Mouse (Mus musculus) CD4-positive helper T cell, adult 2 months (primary cell): Measurements from ENCODE around the gene Tmem123.

Experiments used
- DNase-seq: peaks from one replicate; pipeline ENCODE4 v3.0.0-alpha.2; 2012; ENCODE audit warnings: low read depth, missing footprints, low spot score

Tmem123 gene

DNA sequence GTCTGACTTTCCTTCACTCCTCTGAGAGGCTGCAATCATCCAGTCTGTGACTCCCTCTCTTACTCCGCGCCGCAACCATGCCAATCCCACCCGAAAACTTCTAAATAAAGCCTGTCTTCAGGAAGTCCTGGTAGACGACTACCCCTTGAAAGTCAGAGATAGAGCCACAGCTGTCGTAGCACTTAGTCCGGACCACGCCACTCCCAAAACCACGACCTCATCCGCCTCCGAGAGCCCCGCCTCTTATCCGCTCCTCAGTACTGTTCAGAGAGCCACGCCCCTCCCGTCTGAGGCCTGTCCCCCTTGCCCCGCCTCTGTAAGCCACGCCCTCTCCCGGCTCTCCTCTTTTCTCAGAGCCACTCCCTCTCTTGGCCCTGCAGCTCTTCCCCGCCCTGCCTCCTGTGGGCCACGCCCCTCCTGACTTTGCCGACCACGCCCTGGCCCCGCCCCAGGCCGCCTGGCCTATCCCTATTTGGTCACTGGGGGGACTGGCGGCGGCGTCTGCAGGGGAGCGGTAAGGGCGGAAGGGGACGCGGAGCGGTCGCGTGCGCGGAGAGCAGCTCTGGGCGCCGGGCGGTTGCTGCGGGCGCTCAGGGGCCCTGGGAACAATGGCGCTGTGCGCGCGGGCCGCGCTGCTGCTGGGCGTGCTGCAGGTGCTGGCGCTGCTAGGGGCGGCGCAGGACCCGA lies at the start of gene Tmem123:
TSS of gene Tmem123 (plus strand) at position 428 of the 687 bp plus-strand sequence.
- DNase-seq = peak; percentile 100

DNA sequence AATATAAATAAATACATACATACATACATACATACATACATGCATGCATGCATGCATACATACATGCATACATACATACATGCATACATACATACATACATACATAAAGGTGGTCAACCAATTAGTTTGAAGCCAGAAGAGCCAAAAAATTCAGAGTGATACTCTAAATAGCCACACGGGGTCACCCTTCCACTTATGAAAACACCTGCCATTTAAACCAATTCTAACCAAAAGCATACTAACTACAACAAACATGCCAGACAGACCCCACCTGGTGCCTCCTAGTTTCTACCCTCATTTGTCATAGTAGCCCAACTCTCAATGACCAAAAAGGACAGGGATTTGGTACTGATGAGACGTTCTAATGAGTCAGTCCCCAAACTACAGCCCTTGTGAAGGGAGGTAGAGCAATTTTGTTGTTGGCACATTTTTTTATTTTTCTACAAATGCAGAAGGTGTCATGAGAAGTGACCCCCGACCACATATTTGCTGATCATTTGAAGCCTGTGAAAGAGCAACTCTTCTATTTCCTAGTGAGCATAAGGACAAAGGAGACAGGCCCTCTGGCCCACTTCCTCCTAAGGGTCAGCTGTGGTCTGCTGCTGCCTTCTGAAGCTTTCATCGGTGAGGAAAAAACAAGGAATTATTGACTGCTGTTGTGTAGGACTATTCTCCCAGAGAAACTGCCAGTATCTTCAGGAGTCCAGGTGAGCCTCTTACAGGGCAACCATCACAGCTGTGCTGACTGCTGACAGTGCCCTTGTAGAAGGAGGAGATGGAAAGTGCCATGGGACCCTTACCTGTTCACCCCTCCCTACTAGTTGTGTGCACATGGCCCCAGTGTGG lies 49.6 kb upstream of the Tmem123 start:
- peak; percentile 71 for DNase-seq

DNA sequence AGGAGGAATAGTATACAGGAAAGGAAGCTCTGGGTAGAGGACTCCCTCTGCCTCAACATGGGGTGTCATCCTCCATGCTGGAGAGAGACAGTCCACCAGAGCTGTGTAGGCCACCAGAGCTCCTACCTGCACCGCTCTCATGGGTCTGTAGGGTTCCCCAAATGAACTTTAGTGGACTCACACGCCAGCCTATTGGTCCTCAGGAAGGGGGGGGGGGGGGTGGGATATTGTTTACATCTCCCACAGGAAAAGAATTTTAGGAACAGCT lies 49.0 kb upstream of the Tmem123 start:
- DNase-seq = no peak

DNA sequence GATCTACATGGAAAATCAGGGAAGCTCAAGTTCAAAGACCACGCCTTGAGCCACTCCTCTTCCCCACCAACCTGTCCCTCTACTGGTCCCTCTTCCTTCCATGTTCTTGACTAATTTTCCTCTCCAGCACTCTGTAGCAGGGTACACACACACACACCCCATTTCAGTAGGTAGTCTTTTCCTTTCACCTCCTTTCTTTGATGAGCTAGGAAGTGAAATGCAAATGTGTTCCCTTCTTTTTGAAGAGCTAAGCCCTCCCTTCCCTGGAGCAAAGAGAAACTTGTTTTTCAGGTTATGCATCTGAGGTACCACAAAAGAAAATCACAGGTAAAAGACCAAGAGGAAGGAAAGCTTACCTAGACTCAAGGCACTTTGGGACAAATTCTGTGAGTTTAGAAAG lies 42.3 kb upstream of the Tmem123 start:
- no peak for DNase-seq

DNA sequence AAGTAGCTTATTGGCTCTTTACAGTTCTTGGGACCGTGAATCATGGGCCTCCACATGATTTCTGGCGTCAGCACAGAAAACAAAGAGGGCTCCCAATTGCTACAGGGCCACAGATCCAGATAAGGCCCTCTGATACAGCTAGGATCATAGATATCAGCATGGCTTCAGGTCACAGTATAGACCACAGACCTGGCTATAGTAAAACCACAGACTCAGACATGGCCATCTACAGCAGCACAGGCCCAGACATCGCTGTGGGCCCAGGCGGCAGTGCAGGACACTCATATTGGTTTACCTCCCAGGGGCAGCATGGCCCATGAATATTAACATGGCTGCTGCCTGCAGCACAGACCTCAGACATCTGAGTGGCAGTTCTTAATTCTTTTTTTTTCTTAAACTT lies 34.8 kb upstream of the Tmem123 start:
- DNase-seq = no peak

DNA sequence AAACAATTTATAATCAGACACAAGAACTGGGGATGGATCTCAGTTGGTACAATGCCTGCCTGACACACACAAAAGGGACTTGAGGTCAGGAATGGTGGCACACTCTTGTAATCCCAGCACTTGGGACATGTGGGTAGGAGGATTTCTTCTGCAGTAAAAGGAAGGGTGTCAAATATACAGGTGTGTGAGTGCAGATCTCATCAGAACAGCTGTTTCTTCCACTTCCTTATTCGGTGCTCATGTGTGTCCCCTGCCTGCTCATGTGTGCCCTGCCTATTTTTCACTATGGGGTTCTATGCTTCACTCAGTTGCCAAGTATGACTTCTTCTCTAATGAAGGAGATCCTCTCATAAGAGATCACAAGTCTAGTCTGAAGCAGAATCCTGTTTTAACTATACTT lies 21.1 kb upstream of the Tmem123 start:
- DNase-seq = no peak

DNA sequence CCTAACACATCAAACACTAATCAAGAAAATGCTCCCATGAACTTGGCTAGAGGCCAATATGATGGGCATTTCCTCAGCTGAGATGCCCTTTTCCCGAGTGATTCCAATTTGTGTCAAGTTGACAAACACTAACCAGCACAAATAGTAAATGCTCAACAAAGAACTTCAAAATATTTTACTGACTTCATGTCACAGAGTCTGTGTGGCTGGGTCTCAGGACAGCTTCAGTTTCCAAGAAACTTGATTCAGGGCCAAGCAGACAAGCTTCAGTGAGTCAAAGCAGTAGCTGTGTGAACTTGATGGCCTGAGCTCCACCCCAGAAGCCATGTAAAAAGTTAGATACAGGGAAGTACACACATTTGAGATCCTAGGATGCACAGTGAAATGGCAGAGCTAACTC lies 19.7 kb upstream of the Tmem123 start:
- no peak for DNase-seq

DNA sequence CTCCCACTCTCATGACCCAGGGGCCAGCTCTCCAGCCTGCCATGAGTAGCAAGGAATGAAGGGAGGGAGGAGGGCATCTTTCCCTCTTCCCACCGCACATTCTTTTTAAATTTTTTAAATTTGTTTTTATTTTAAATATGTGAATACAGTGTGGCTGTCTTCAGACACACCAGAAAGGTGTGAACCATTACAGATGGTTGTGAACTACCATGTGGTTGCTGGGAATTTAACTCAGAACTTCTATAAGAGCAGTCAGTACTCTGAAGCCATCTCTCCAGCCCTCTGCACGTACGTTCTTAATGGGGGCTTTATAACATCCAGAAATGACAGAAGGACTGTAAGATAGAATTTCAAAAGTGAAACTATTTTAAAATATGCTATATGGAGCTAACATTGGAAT lies 15.0 kb upstream of the Tmem123 start:
- DNase-seq = no peak

DNA sequence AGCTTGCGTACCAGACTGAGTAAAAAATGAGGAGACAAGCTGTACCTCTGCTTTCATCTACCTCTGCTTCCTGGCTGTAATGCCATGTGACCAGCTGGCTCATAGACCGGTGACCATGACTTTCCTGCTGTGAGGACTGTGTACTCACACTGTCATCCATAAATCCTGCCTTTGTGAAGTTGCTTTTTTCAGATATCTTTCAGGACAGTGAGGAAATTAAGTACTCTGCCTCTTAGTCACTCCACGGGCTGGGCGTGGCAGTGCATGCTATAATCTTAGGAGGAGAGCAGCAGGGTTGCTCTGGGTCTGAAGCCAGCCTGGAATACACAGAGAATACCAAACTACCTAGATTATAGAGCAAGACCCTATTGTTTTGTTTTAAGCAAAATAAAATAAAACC lies 14.3 kb upstream of the Tmem123 start:
- DNase-seq = no peak

DNA sequence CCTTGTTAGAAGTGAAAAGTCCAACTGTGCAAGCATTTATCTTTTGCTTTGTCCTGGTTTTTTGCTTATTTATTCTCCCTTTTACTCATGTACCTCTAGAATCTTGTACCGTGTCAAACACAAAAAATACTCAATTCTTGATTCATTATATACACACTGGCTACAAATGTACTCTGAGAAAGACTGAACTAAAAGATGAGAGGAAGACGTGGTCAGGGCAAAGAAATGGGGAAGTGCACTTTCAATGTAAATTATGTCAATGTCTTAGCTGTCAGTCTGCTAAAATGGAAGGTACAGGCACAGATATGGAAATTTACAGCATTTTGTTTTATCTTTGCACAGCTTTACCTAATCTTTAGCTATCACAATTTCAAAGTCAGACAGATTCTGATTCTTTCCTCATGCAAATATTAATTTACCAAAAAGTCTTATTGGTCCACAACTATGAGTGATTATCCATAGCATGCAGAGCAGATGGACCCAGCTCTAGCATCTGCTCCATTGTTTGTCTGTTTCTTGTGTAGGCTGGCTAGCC lies 7.9 kb upstream of the Tmem123 start:
- no peak for DNase-seq

DNA sequence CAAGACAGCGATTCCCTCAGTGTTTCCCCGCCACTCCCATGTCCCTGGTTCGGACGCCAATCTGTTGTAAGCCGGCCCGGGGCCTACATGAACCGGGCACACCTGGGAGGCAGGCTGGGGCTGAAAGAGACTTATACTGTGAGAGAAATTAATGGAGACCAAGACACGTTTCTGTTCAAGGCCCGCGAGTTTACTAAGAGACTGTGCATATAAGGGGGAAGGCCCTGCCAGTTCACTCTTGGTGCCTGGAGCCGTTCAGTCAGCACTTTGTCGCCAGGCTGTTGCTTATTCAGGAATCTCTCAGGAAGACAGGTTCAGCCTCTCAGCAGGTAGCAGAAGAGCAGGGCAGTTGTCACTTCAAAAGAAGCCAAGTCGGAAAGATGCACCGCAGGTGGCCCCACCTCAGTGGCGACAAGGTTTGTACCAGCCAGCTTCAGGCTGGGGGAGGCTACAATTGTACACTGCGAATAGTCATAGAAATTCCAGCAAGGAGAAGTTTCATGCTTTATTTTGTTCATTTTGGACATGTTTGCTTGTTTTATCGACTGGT lies 1.9 kb upstream of the Tmem123 start:
- no peak for DNase-seq

DNA sequence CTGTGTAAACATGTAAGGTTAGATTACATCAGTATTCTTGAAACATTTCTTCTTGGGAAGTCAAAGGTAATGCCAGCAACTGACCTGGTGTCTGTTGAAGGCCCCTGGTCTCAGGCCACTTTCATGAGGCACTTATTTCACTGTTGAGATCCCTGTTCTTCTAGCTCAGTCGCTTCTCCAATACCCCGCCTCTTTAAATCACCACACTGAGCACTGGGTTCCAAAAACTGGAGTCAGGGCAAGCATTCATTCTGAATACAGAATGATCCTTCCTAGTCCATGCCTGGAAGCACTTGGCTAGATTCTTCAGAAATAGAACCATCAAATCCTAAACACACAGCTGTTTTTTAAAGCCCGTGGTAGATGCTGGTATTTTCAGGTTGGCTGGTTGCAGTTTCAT lies 1.1 kb upstream of the Tmem123 start:
- peak; percentile 6 for DNase-seq

DNA sequence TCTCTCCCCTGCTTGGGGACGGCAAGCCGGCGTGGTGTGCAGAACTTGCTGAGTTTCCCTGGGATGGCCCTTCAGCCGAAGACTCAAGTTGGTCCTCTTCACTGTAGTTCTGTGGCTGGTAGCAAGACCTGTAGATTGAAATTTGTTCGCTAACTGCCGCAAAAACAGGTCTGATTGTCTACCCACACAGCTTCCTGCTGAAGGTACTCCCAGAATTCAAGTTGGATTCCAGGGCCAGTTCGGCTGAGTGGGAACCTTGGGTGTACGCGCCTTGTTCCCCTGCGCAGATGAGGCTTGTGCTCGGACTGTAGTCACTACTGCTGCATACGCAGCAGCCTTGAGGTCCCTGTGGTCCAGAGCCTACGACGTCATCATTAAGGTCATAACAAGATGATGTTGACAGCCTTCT lies 626 bp downstream of the Tmem123 start:
- DNase-seq = peak; percentile 84

DNA sequence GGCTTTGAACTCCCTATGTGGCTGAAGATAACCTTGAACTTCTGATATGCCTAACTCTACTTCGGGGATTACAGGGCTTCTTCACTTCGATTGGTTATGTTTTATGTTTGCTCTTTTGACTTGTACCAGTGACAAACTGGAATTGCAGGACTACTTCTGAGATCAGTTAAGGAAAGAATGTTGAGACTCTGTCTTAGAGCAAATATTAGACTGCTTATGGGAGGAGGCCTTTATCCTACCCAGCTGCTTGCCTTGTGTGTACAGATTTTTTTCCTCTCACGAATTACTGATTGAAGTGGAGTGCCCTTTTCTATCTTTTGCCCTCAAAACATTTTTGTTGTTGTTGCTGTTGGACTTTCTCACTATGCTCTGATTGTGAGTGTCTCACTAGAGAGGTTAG lies 1.4 kb downstream of the Tmem123 start:
- no peak for DNase-seq

DNA sequence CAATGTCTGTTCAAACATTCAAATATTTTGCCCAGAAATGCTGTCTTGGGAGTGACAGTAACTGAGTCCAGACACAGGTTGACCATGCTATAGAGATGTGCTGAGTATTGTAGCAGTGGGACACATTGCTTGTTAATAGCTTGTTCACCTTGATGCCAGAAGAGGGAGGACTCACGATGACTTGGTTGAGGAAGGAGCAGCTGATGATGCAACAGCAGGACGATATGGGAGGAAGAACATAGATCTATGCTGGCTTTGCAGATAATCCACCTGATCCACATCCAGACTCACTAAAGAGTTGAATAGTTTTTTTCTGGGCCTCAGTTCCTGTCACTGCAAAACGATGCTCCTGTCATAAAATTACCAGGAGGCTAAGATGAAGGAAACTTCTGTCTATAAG lies 2.7 kb downstream of the Tmem123 start:
- peak; percentile 10 for DNase-seq

DNA sequence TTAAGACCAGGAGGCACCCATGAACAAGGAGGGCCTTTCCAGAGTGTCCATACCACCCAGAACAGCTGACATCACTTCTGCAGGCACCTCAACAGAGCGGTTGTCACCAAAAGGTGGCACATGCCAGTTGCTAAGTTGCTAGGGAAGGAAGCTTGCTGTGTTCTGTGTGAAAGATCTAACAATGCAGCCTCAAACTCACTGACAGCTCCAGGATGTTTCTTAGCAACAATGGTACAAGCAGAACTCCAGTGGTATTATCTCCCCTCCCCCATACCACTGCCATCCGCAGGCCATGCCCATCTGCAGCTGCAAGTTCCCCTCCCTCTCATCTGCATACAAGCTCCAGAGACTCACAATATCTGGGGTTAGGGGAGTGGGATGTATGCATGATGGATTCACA lies 3.7 kb downstream of the Tmem123 start:
- peak; percentile 51 for DNase-seq

DNA sequence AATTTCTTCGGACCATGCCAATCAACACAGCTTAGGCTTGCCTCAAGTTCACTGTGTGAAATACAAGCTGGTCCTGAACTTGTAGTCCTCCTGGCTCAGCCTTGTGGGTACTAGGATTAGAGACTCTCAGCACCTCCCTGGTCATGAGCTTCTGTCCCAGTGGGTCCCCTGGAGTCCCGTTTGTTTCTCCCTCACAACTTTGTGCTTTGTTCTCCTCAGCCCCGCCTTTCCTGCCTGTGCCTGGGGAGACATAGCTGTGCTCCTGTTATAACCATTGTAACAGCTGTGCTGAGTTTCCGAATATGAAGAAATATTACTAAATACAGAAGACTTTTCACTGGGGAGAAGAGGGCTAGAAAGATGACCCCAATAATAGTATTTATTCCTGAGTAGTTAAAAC lies 5.2 kb downstream of the Tmem123 start:
- no peak for DNase-seq

DNA sequence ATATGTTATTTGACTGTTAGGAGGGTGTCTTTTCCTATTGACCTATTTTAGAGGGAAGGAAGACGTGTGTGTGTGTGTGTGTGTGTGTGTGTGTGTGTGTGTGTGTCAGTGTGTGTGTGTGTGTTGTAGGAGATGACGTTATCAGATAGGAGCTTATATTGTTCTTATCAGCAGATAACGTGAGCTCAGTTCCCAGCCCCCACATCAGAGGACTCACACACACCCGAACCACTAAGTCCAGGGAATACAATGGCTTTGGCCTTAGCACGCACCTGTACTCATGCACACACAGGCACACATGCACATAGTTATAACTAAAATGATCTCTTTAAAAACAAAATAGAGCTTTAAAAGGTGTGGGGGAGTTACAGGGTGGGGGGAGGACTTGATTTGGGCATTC lies 5.7 kb downstream of the Tmem123 start:
- DNase-seq = no peak

DNA sequence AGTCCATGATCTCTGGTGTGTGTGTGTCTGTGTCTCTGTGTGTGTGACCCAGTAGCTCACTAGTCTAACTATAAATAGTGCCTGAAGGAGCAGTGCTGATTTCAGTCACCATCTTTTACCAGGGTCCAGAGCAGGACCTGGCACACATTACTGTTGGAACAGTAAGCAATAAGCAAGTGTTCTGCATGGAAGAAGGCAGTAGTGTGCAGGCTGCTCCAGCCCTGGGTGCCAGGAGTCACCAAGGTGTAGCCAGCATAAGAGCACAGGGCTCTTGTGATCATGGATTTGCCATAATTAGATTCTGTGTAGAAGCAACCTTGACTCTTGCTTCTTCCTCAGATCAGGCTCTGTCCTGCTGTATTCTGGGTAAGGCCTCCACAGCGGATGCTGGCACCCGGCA lies 8.5 kb downstream of the Tmem123 start:
- DNase-seq = no peak

DNA sequence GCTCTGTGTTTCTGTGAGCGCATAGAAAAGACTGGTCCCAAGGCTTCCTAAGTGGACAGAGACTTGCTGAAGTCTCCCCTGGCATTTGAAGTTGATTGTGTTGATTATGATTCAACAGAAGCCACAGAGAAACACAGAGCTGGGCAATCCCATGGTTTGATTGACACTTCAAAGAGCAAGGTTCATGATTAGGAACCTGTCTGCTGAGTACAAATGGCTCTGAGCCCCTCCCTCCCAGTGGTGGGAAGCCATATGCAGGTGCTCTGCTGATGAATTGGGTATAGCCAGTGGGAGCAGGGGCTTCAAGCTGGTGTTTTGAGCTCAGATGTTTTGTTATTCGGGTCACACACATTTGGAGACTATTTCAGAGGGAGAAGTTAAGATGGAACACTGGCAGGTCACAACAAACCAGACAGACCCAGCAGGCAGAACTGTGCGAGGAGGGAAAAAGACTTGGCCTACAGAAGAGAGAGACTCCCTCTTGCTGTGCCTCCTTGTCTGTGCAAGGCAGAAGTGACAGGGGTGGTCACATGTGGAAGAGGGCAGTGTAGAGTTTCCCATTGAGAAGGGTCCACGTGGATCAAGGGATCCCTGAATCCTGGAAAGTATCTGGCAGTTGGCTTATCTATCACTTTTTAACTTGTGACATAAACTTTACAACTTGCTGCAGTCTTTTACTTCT lies 9.1 kb downstream of the Tmem123 start:
- DNase-seq = no peak

DNA sequence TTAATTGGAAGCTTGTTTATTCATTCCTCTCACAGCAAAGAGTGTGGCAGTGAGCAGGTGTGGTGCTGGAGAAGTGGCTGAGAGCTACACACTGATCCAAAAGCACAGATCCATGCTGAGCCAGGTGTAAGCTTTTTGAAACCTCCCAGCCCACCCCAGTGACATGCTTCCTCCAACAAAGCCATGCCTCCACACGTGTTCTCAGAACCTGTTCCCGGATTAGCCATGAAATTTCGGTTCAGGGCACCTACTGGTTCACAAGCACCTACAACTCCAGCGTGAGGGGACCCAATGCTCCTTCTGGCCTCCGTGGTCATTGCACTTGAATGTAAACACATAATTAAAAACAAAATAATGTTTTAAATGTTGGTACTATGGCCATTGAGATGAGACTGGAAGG lies 9.8 kb downstream of the Tmem123 start:
- DNase-seq = no peak

DNA sequence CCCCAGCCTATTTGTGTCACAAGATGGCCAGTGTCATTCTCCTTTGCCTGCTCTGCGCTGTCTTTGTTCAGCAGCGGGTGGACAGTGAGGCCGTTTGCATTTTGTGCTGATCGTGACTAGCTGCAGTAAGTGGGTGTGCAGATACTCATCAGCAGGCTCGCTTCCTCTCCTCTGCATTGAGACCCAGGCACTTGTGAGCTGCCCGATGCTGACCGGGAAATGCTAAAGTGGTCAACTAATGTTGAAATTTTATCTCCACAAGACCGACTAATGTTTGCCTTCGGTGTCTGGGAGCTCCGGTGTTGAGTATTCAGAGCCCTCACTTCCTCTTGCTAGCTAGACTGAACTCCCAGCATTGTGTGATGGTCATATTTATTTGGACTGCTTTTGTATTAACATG lies 10.7 kb downstream of the Tmem123 start:
- no peak for DNase-seq
